10 mouse cellular contexts compared by ENCODE assay signal in the genomic region with DNA sequence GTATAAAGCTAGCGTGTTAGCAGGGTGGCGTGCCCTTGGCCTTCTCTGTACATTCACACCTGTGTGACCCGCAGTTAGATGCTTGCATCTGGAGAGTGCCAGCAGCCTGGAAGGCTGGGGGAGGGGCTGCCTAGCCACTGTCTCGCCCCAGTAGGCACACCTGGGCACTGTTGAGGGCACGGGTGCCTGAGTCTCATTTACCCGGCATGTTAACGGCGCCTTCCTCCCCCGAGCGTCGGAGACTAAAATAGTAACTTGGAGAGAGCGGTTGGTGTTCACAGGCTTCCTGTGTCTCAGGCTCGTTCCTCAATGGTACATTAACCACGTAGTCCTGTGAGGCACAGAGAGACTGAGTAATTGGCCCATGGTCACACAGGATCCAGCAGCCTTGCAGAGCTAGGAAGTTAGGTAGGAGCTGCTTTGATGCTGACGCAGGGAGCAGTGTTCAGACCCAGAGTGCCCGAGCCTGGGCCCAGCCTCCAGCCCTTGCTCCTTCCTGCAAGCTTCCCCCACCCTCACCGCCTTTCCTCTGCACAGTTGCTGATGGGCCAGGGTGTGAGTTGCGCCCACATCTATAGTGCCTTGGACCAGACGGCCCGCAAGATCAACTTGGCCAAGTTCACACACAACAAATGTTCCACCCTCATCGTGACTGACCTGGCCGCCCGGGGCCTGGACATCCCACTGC. TPM values are rescaled to one million over a fixed set of nuclear protein-coding genes. Genes with fewer than 3 reads are reported as not detected.
A peak's percentile ranks its signal among the peaks of the same experiment; 100 is the strongest.
DNase-seq lines count a peak whose midpoint lies in the region; ATAC-seq and TF ChIP-seq lines count a peak whose summit lies in the region.
"Had no signal": no experiment of that assay in that cellular context is flagged by ENCODE, and none has a peak within 500 bp of the region (broad histone marks: within the 10 kb centered on the region; RNA-seq: fewer than 3 reads in every experiment).

No protein-coding gene starts in this region.

- WGBS in liver, postnatal 0 days (ENCODE audit: insufficient replicate concordance) = 73% methylated on average over 23 of the region's 23 CpGs
- 87% methylated on average over 23 of the region's 23 CpGs for WGBS in liver, embryonic 11.5 days

- H3K9me3 ChIP-seq in liver, postnatal 0 days (ENCODE audit: low read length) = no peaks in the 10 kb centered on the region
- H3K9me3 ChIP-seq in liver, embryonic 11.5 days (ENCODE audit: control insufficient read depth, low read length) = no peaks in the 10 kb centered on the region

- peak; percentile 38 for ATAC-seq in liver, postnatal 0 days
- ATAC-seq in liver, embryonic 11.5 days (replicated peaks; ENCODE audit: low FRiP score) = no peak
- 0 out of 2 replicates have a peak, but pooled peaks have one; percentile 2 for ATAC-seq in erythroblast, adult 5-6 weeks (replicated peaks; ENCODE audit: low FRiP score, poor library complexity, severe bottlenecking)

- peak overlapping the region; percentile 77 for H3K27ac ChIP-seq in liver, postnatal 0 days (ENCODE audit: low read depth)
- no peak overlapping the region for H3K27ac ChIP-seq in liver, embryonic 11.5 days (ENCODE audit: low read depth, low read length)
- H3K27ac ChIP-seq: gastrocnemius, adult 2 months had no signal

- H3K36me3 ChIP-seq in liver, postnatal 0 days (replicated peaks; ENCODE audit: insufficient read depth, low read length) = peaks cover 86% of the 10 kb centered on the region
- peaks cover 66% of the 10 kb centered on the region for H3K36me3 ChIP-seq in liver, embryonic 11.5 days (ENCODE audit: control insufficient read depth, insufficient read depth, low read length)

- no peaks in the 10 kb centered on the region for H3K27me3 ChIP-seq in liver, postnatal 0 days (ENCODE audit: insufficient read depth, low read length)
- no peaks in the 10 kb centered on the region for H3K27me3 ChIP-seq in liver, embryonic 11.5 days (replicated peaks; ENCODE audit: control insufficient read depth, insufficient read depth, low read length)

- DNase-seq in liver, postnatal 0 days = peak; percentile 59
- DNase-seq in liver, embryonic 11.5 days (ENCODE audit: low spot score) = no peak
- DNase-seq in kidney, postnatal 4 days = peak; percentile 63 to 78
- DNase-seq in thymus, postnatal 25 days = peak; percentile 90
- DNase-seq in gastrocnemius, postnatal 10 days = no peak
- no peak for DNase-seq in embryo, embryonic 10 days (ENCODE audit: low spot score)

- no peak overlapping the region for H3K9ac ChIP-seq in liver, postnatal 0 days (replicated peaks)
- H3K9ac ChIP-seq in liver, embryonic 11.5 days (ENCODE audit: low read depth, low read length) = no peak overlapping the region

- no peak overlapping the region for H3K4me3 ChIP-seq in liver, postnatal 0 days (ENCODE audit: low read depth, low read length)
- no peak overlapping the region for H3K4me3 ChIP-seq in liver, embryonic 11.5 days (ENCODE audit: low read depth, low read length)
- H3K4me3 ChIP-seq: gastrocnemius, adult 2 months had no signal

- no peaks in the 10 kb centered on the region for H3K4me1 ChIP-seq in liver, postnatal 0 days (ENCODE audit: insufficient read depth)
- H3K4me1 ChIP-seq in liver, embryonic 11.5 days (replicated peaks; ENCODE audit: control insufficient read depth, insufficient read depth, low read length) = no peaks in the 10 kb centered on the region

- H3K4me2 ChIP-seq in liver, postnatal 0 days (ENCODE audit: low read depth, low read length) = peak overlapping the region; percentile 29
- no peak overlapping the region for H3K4me2 ChIP-seq in liver, embryonic 11.5 days

- TF ChIP-seq CTCF in liver, postnatal 0 days (IDR thresholded peaks at IDR 0.05; ENCODE audit: low read depth) = no peak

- no peak for TF ChIP-seq EP300 in liver, postnatal 0 days (IDR thresholded peaks at IDR 0.05; ENCODE audit: low read depth)

RNA-seq across cellular contexts. Expression of a gene that starts 8.7 kb away (rescaled TPM):
- 14.0 and 15.1 TPM in 2 replicates for polyA plus RNA-seq in liver, postnatal 0 days (2015; fragmentation: Nextera tagmentation; extraction: Ambion mirVana)
- 46.7 and 47.0 TPM in 2 replicates for polyA plus RNA-seq in liver, embryonic 11.5 days (2014; fragmentation: Nextera tagmentation; extraction: Ambion mirVana)
- 1.7 and 1.9 TPM in 2 replicates for total RNA-seq in erythroblast, adult 5-6 weeks (2015; ENCODE audit: low replicate concordance)
- total RNA-seq in erythroblast, adult 5-6 weeks (2017; ENCODE audit: low replicate concordance) = 5.2 and 6.0 TPM in 2 replicates
- total RNA-seq in gastrocnemius, postnatal 10 days (2021) = 10 to 100 TPM; 22.4 to 23.9 TPM

RNA-seq across cellular contexts. Expression of a gene that starts 8.8 kb away (rescaled TPM):
- polyA plus RNA-seq in liver, postnatal 0 days (2015; fragmentation: Nextera tagmentation; extraction: Ambion mirVana) = 3.1 and 3.4 TPM in 2 replicates
- 9.0 and 13.1 TPM in 2 replicates for polyA plus RNA-seq in liver, embryonic 11.5 days (2014; fragmentation: Nextera tagmentation; extraction: Ambion mirVana)
- 2.7 and 3.8 TPM in 2 replicates for total RNA-seq in erythroblast, adult 5-6 weeks (2015; ENCODE audit: low replicate concordance)
- 0.84 TPM in 1 of 2 replicates, not detected in the other for total RNA-seq in erythroblast, adult 5-6 weeks (2017; ENCODE audit: low replicate concordance)
- 1 to 10 TPM; 4.7 to 6.2 TPM for total RNA-seq in gastrocnemius, postnatal 10 days (2021)

RNA-seq across cellular contexts. Expression of a gene that starts 12.8 kb away (rescaled TPM):
- polyA plus RNA-seq in liver, postnatal 0 days (2015; fragmentation: Nextera tagmentation; extraction: Ambion mirVana) = not detected in 2 replicates
- not detected in 2 replicates for polyA plus RNA-seq in liver, embryonic 11.5 days (2014; fragmentation: Nextera tagmentation; extraction: Ambion mirVana)
- total RNA-seq in erythroblast, adult 5-6 weeks (2015; ENCODE audit: low replicate concordance) = not detected in 2 replicates
- total RNA-seq in erythroblast, adult 5-6 weeks (2017; ENCODE audit: low replicate concordance) = not detected in 2 replicates
- not detected for total RNA-seq in gastrocnemius, postnatal 10 days (2021)
- total RNA-seq: gastrocnemius, adult 2 months had no signal
- polyA plus RNA-seq: urinary bladder, adult 2 months had no signal

RNA-seq across cellular contexts. Expression of a gene that starts 27.4 kb away (rescaled TPM):
- polyA plus RNA-seq in liver, postnatal 0 days (2015; fragmentation: Nextera tagmentation; extraction: Ambion mirVana) = 0.20 and 0.36 TPM in 2 replicates
- 0.25 and 0.32 TPM in 2 replicates for polyA plus RNA-seq in liver, embryonic 11.5 days (2014; fragmentation: Nextera tagmentation; extraction: Ambion mirVana)
- not detected in 2 replicates for total RNA-seq in erythroblast, adult 5-6 weeks (2015; ENCODE audit: low replicate concordance)
- not detected in 2 replicates for total RNA-seq in erythroblast, adult 5-6 weeks (2017; ENCODE audit: low replicate concordance)
- under 1 TPM in 1 of 2 experiments, not detected in 1; 0.23 TPM for total RNA-seq in gastrocnemius, postnatal 10 days (2021)
- total RNA-seq: gastrocnemius, adult 2 months had no signal
- polyA plus RNA-seq: hindbrain, embryonic 11.5 days had no signal

RNA-seq across cellular contexts. Expression of a gene that starts 32.4 kb away (rescaled TPM):
- polyA plus RNA-seq in liver, postnatal 0 days (2015; fragmentation: Nextera tagmentation; extraction: Ambion mirVana) = 0.75 and 0.84 TPM in 2 replicates
- polyA plus RNA-seq in liver, embryonic 11.5 days (2014; fragmentation: Nextera tagmentation; extraction: Ambion mirVana) = 1.3 and 1.5 TPM in 2 replicates
- total RNA-seq in erythroblast, adult 5-6 weeks (2015; ENCODE audit: low replicate concordance) = 3.8 and 10.4 TPM in 2 replicates
- total RNA-seq in erythroblast, adult 5-6 weeks (2017; ENCODE audit: low replicate concordance) = 15.2 and 21.7 TPM in 2 replicates
- total RNA-seq in gastrocnemius, postnatal 10 days (2021) = under 1 TPM; 0.40 to 0.50 TPM
- total RNA-seq: gastrocnemius, adult 2 months had no signal

Comparison
In these comparisons a context has a peak if more than half of its experiments do, and no peak if none do; other contexts are left out.
1. DNase-seq: peak in liver, postnatal 0 days (single experiment), kidney, postnatal 4 days (2 of 2) and thymus, postnatal 25 days (single experiment); none in liver, embryonic 11.5 days (single experiment), gastrocnemius, postnatal 10 days (single experiment) and embryo, embryonic 10 days (single experiment).